Mouse (Mus musculus) heart, embryonic 11.5 days (tissue): ENCODE results near the gene Trim44. TPM values are rescaled to one million over a fixed set of nuclear protein-coding genes. Genes with fewer than 3 reads are reported as not detected.

Experiments used
- ATAC-seq: fragments of 200-750 bp; cut with Nextera tagmentation; replicated peaks from 2 replicates; pipeline ENCODE4 v1.8.0; 2017; ENCODE audit warnings: moderate library complexity; ENCODE audit not compliant: insufficient number of reproducible peaks, low FRiP score, low TSS enrichment
- H3K27ac ChIP-seq: fragments of 300-500 bp; sonication (generic); 2 replicates; pipeline ENCODE4 v1.5.1; 2014; ENCODE audit warnings: mild to moderate bottlenecking, low read depth, low read length
- H3K27me3 ChIP-seq: fragments of 300-500 bp; sonication (generic); 2 replicates; pipeline ENCODE4 v1.6.1; 2014; ENCODE audit warnings: mild to moderate bottlenecking, low read length, mixed read lengths; ENCODE audit not compliant: control insufficient read depth, insufficient read depth
- H3K36me3 ChIP-seq: fragments of 300-500 bp; sonication (generic); 2 replicates; pipeline ENCODE4 v1.6.1; 2014; ENCODE audit warnings: mild to moderate bottlenecking, low read length, moderate library complexity, mixed read lengths; ENCODE audit not compliant: control insufficient read depth, insufficient read depth
- H3K4me1 ChIP-seq: fragments of 300-500 bp; sonication (generic); 2 replicates; pipeline ENCODE4 v1.6.1; 2014; ENCODE audit warnings: low read length; ENCODE audit not compliant: control insufficient read depth, insufficient read depth
- H3K4me2 ChIP-seq: fragments of 300-500 bp; sonication (generic); 2 replicates; pipeline ENCODE4 v1.6.1; 2014; ENCODE audit warnings: mild to moderate bottlenecking, moderate library complexity
- H3K4me3 ChIP-seq: fragments of 300-500 bp; sonication (generic); 2 replicates; pipeline ENCODE4 v1.5.1; 2014; ENCODE audit warnings: low read depth, low read length
- H3K9ac ChIP-seq: fragments of 300-500 bp; sonication (generic); 2 replicates; pipeline ENCODE4 v1.6.1; 2014; ENCODE audit warnings: mild to moderate bottlenecking, low read depth, low read length, moderate library complexity
- H3K9me3 ChIP-seq: fragments of 300-500 bp; sonication (generic); replicated peaks from 2 replicates; pipeline ENCODE4 v1.6.1; 2016; ENCODE audit warnings: low read length; ENCODE audit not compliant: control insufficient read depth
- WGBS: fragments of 180-500 bp; shearing (Covaris S2); extraction: QIAGEN DNeasy Blood & Tissue Kit; methylation state at CpG from one replicate; pipeline ENCODE4 v1.1.7; 2014; ENCODE audit not compliant: insufficient replicate concordance; 5-methylcytosine and 5-hydroxymethylcytosine counted together
- polyA plus RNA-seq: library from polyadenylated mRNA; unstranded; fragments of >200 nt; fragmentation: Nextera tagmentation; extraction: Ambion mirVana; gene quantifications from 2 replicates; pipeline ENCODE4 v1.2.1, GENCODE M21; 2014

The Trim44 gene
- polyA plus RNA-seq, 1 experiment from 2014 or later = 29.7 TPM

- no peaks in the 10 kb centered on the region for H3K27me3 ChIP-seq
- 61% methylated on average over 2 of the region's 2 CpGs for WGBS
- ATAC-seq = no peak
- no peaks in the 10 kb centered on the region for H3K9me3 ChIP-seq
- H3K9ac ChIP-seq = no peak overlapping the region
- H3K27ac ChIP-seq = no peak overlapping the region
- H3K36me3 ChIP-seq = no peaks in the 10 kb centered on the region
- H3K4me1 ChIP-seq = 0 out of 2 replicates have a peak, but pooled peaks cover 3% of the 10 kb centered on the region
- no peak overlapping the region for H3K4me2 ChIP-seq
- H3K4me3 ChIP-seq = no peak overlapping the region
These were observed 5.1 kb upstream of the Trim44 start for GRCm38 (mm10) chr2:102412738-102413137.

- no peak overlapping the region for H3K27ac ChIP-seq
- no peaks in the 10 kb centered on the region for H3K9me3 ChIP-seq
- no peak overlapping the region for H3K4me2 ChIP-seq
- no peak overlapping the region for H3K9ac ChIP-seq
- peaks cover 8% of the 10 kb centered on the region; the same call in 1 of the 2 replicates for H3K4me1 ChIP-seq
- H3K36me3 ChIP-seq = no peaks in the 10 kb centered on the region
- no peak for ATAC-seq
- H3K4me3 ChIP-seq = no peak overlapping the region
- no peaks in the 10 kb centered on the region for H3K27me3 ChIP-seq
- 53% methylated on average over 4 of the region's 4 CpGs for WGBS
These were observed 3.0 kb upstream of the Trim44 start for GRCm38 (mm10) chr2:102410615-102411014.

- no peak overlapping the region for H3K27ac ChIP-seq
- 78% methylated on average over 3 of the region's 3 CpGs for WGBS
- no peaks in the 10 kb centered on the region for H3K27me3 ChIP-seq
- H3K4me1 ChIP-seq = peaks cover 8% of the 10 kb centered on the region; the same call in 1 of the 2 replicates
- no peaks in the 10 kb centered on the region for H3K36me3 ChIP-seq
- H3K4me3 ChIP-seq = no peak overlapping the region
- no peaks in the 10 kb centered on the region for H3K9me3 ChIP-seq
- H3K4me2 ChIP-seq = no peak overlapping the region
- no peak for ATAC-seq
- no peak overlapping the region for H3K9ac ChIP-seq
These were observed 2.1 kb upstream of the Trim44 start for GRCm38 (mm10) chr2:102409741-102410140.

- no peak for ATAC-seq
- H3K4me2 ChIP-seq = 0 out of 2 replicates have a peak overlapping the region, but pooled peaks have one; percentile 14
- 59% methylated on average over 4 of the region's 4 CpGs for WGBS
- no peaks in the 10 kb centered on the region for H3K9me3 ChIP-seq
- H3K4me1 ChIP-seq = peaks cover 8% of the 10 kb centered on the region; the same call in 1 of the 2 replicates
- no peaks in the 10 kb centered on the region for H3K36me3 ChIP-seq
- no peak overlapping the region for H3K9ac ChIP-seq
- no peaks in the 10 kb centered on the region for H3K27me3 ChIP-seq
- H3K27ac ChIP-seq = no peak overlapping the region
- no peak overlapping the region for H3K4me3 ChIP-seq
These were observed 1.0 kb downstream of the Trim44 start for GRCm38 (mm10) chr2:102406324-102407304.

GRCm38 (mm10) chr2:102403982-102404381 is 3.6 kb downstream of the Trim44 start:
- H3K27me3 ChIP-seq = no peaks in the 10 kb centered on the region
- peaks cover 15% of the 10 kb centered on the region for H3K4me1 ChIP-seq
- H3K9me3 ChIP-seq = no peaks in the 10 kb centered on the region
- no peak overlapping the region for H3K27ac ChIP-seq
- ATAC-seq = no peak
- no peaks in the 10 kb centered on the region for H3K36me3 ChIP-seq
- no peak overlapping the region for H3K9ac ChIP-seq
- 80% methylated on average over 5 of the region's 5 CpGs for WGBS
- no peak overlapping the region for H3K4me2 ChIP-seq
- H3K4me3 ChIP-seq = no peak overlapping the region

- H3K27ac ChIP-seq = no peak overlapping the region
- no peaks in the 10 kb centered on the region for H3K27me3 ChIP-seq
- WGBS = 77% methylated on average over 4 of the region's 4 CpGs
- H3K9me3 ChIP-seq = no peaks in the 10 kb centered on the region
- H3K9ac ChIP-seq = no peak overlapping the region
- H3K36me3 ChIP-seq = no peaks in the 10 kb centered on the region
- H3K4me2 ChIP-seq = no peak overlapping the region
- no peak overlapping the region for H3K4me3 ChIP-seq
- ATAC-seq = no peak
- H3K4me1 ChIP-seq = peaks cover 15% of the 10 kb centered on the region
These were observed 4.3 kb downstream of the Trim44 start for GRCm38 (mm10) chr2:102403306-102403705.

GRCm38 (mm10) chr2:102401352-102401692 is 6.3 kb downstream of the Trim44 start:
- Histone ChIP-seq H3K9ac (peak overlapping the region; percentile 91), H3K4me3 (peak overlapping the region; percentile 69), H3K4me2 (peak overlapping the region; percentile 77), H3K9me3 (no peaks in the 10 kb centered on the region), H3K36me3 (no peaks in the 10 kb centered on the region), H3K27me3 (no peaks in the 10 kb centered on the region), H3K4me1 (peaks cover 11% of the 10 kb centered on the region), H3K27ac (peak overlapping the region; percentile 95)
- WGBS = 28% methylated on average over 6 of the region's 6 CpGs
- ATAC-seq = no peak

- under 1% methylated on average over 73 of the region's 94 CpGs for WGBS
- peak overlapping the region; percentile 91 for H3K9ac ChIP-seq
- peak; percentile 88 for ATAC-seq
- H3K27ac ChIP-seq = peak overlapping the region; percentile 95
- H3K4me3 ChIP-seq = peak overlapping the region; percentile 69
- H3K4me2 ChIP-seq = peak overlapping the region; percentile 77
- H3K27me3 ChIP-seq = no peaks in the 10 kb centered on the region
- no peaks in the 10 kb centered on the region for H3K9me3 ChIP-seq
- peaks cover 10% of the 10 kb centered on the region for H3K4me1 ChIP-seq
- H3K36me3 ChIP-seq = no peaks in the 10 kb centered on the region
These were observed 6.8 kb downstream of the Trim44 start for GRCm38 (mm10) chr2:102400605-102401351.
